Mouse (Mus musculus) hindbrain, embryonic 11.5 days (tissue): ENCODE results near the gene Hspb9. TPM values are rescaled to one million over a fixed set of nuclear protein-coding genes. Genes with fewer than 3 reads are reported as not detected.

ENCODE experiments used
- polyA plus RNA-seq: library from polyadenylated mRNA; unstranded; fragments of >200 nt; fragmentation: Nextera tagmentation; extraction: Ambion mirVana; gene quantifications from 2 replicates; pipeline ENCODE4 v1.2.1, GENCODE M21; 2014

Gene Hspb9
- polyA plus RNA-seq, 1 experiment from 2014 or later = 0.82 TPM

Other genes with a start within 250 kb of the Hspb9 start
- 13.8 and 14.9 TPM in 2 replicates for gene Klhl11, start 241.1 kb upstream of the Hspb9 start, polyA plus RNA-seq
- gene Acly, start 185.8 kb upstream of the Hspb9 start, polyA plus RNA-seq = 259 and 306 TPM in 2 replicates
- 2.6 and 2.8 TPM in 2 replicates for gene Ttc25, start 168.2 kb upstream of the Hspb9 start, polyA plus RNA-seq
- 17.4 and 17.8 TPM in 2 replicates for gene Cnp, start 138.9 kb upstream of the Hspb9 start, polyA plus RNA-seq
- gene Nkiras2, start 94.6 kb upstream of the Hspb9 start, polyA plus RNA-seq = 108 and 109 TPM in 2 replicates
- gene Dnajc7, start 93.7 kb upstream of the Hspb9 start, polyA plus RNA-seq = 95.3 and 105 TPM in 2 replicates
- gene Zfp385c, start 21.4 kb upstream of the Hspb9 start, polyA plus RNA-seq = 0.08 and 0.71 TPM in 2 replicates
- 1.8 and 1.9 TPM in 2 replicates for gene Dhx58, start 9.6 kb upstream of the Hspb9 start, polyA plus RNA-seq
- gene Kat2a, start 1.4 kb upstream of the Hspb9 start, polyA plus RNA-seq = 47.2 and 50.3 TPM in 2 replicates
- gene Rab5c, start 24.4 kb downstream of the Hspb9 start, polyA plus RNA-seq = 76.6 and 87.5 TPM in 2 replicates
- 3.8 and 5.7 TPM in 2 replicates for gene Kcnh4, start 46.1 kb downstream of the Hspb9 start, polyA plus RNA-seq
- not detected in 2 replicates for gene Hcrt, start 49.1 kb downstream of the Hspb9 start, polyA plus RNA-seq
- gene Ghdc, start 57.1 kb downstream of the Hspb9 start, polyA plus RNA-seq = 1.1 and 2.1 TPM in 2 replicates
- gene Stat5b, start 136.9 kb downstream of the Hspb9 start, polyA plus RNA-seq = 13.4 and 14.8 TPM in 2 replicates
- 1.4 and 1.8 TPM in 2 replicates for gene Stat5a, start 145.5 kb downstream of the Hspb9 start, polyA plus RNA-seq
- 25.6 and 33.3 TPM in 2 replicates for gene Stat3, start 225.7 kb downstream of the Hspb9 start, polyA plus RNA-seq